Mouse (Mus musculus) left cerebral cortex, postnatal 14 days (tissue): Measurements from ENCODE around the gene Vegfb. TPM values are rescaled to one million over a fixed set of nuclear protein-coding genes. Genes with fewer than 3 reads are reported as not detected.

ENCODE experiments used
- DNase-seq, 2 experiments: peaks; one replicate each; pipeline ENCODE4 v3.0.0; 2021 to 2022; ENCODE audit warnings: low spot score in 2 of 2, mixed read lengths in 1 of 2
- intact Hi-C: fragments of 180-260 bp; cut with DNase I; formaldehyde crosslinking; loops from one replicate; pipeline ENCODE4 v1.15.1; 2025
- long read RNA-seq, 2 experiments: library from polyadenylated mRNA; stranded (forward); transcript quantifications; one replicate each; pipeline ENCODE4 v2.0.0; 2021
- total RNA-seq, 2 experiments: library from RNA; stranded (reverse); gene quantifications; 2 replicates each; pipeline ENCODE4 v1.2.3; 2021

Vegfb gene
- 10 to 100 TPM; 64.3 to 75.4 TPM for total RNA-seq
- long read RNA-seq, experiment 1, transcript Vegfb-202 (7 exons, 1,158 nt) = major isoform, 35 of 76 reads
- long read RNA-seq, experiment 1, transcript Vegfb-201 (7 exons, 1,281 nt) = minor isoform, 20 of 76 reads
- long read RNA-seq, experiment 1, partial matches to known transcripts = 5 of 76 reads
- long read RNA-seq, experiment 1, other reads (novel, unspliced or antisense) = 16 of 76 reads
- long read RNA-seq, experiment 2, transcript Vegfb-202 (7 exons, 1,158 nt) = major isoform, 24 of 58 reads
- long read RNA-seq, experiment 2, transcript Vegfb-201 (7 exons, 1,281 nt) = minor isoform, 20 of 58 reads
- long read RNA-seq, experiment 2, partial matches to known transcripts = 6 of 58 reads
- long read RNA-seq, experiment 2, other reads (novel, unspliced or antisense) = 8 of 58 reads

DNA sequence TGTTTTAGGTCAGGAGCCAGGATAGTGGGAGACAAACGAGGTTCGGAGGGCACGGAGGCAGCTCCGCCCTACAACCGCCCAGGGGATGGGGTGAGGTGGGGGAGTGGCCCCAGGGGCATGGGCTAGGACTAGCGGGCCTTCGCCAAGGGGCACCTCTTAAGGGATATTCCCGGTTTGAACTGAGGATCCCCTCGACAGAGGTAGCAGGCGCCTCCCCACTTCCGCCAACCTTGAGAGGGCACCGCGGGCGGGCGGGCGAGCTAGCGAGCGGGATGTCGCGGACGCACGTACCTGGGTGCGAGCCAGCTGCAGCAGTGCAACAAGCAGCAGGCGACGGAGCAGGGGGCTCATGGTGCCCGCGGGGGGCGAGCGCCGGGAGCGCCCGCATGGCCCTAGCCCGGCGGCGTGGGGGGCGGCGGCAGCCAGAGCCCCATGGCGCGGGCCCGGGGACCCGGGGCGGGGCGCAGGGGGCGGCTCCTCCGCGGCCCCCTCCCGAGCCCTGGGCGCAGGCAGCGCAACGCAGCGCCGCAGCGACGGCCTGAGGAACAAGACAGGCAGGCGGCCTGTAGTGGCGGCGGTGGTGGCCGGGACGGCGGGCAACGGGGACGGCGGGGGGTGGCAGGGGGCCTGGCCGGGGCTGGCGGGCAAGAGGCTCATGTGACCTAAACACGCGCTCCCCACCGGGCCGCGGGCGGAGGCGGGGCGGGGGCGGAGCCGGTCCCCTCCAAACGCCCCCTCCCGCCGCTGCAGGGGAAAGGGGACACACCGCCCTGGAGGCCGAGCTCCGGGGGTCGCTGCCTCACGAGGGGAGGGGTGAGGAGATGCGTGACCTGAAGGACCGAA lies at the start of gene Vegfb:
Gene Vegfb, minus strand, starts transcription at position 591 of the 843 bp plus-strand sequence.
- DNase-seq = peak in 1 of 2 experiments; percentile 51
- intact Hi-C loops = no loop called here

DNA sequence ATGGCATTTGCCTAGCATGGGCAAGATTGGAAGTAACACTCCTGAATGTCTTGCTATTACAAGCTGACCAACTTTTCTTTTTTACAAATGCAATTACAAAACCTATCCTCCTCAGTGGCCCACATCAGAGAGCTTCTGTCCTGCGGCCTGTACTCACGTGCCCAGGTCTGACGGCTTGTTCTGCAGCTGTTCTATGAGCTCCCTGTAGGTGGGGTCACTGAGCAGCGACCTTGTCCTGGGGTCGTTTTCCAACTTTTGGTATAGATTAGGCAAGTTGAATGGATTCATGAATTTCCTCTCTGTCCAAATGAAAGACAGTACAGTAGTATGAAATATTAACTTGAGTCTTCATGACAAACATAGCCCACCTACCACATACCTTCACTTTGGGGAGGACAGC lies 46.6 kb upstream of the Vegfb start:
- intact Hi-C loops = no loop called here
- no peak for DNase-seq

DNA sequence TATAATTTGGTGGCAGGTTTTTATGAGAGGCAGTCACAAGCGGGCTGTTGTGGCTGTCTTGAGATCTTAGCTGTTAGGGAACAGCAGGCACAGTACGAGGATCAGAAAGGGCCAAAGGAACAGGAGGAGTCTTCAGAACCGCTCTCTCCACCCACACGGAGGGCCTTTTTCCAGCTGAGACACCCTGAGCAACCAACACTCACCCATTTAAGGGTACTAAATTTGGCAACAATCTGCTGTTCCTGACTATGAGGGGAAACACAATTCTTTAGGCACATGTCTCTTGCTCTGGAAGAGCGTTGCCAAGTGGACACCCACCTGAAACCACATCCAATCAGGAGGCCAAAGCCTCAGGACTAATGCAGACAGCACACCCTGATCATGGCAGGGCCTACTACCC lies 42.1 kb upstream of the Vegfb start:
- intact Hi-C loops = no loop called here
- peak; percentile 59 to 84 for DNase-seq

DNA sequence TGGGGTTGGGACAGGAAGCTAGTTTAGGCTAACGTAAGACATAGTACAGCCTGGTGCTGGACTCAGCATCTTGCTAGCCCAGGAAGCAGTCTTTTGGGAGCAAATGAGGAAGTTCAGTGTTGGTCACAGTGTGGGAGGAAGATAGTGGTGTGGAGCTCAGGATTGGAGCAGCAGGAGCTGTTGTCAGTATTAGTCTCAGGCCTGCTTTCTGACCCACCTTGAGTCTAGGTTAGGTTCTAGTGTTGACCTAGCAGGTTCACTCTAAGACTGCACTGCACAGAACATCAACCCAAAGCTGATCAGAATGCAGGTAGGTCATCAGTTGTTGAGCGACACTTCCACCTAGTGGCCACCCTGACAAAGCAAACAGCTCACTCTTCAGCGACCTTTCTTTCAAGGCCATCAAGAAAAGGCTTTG lies 32.8 kb upstream of the Vegfb start:
- intact Hi-C loops = no loop called here
- DNase-seq = peak in 1 of 2 experiments; percentile 34

DNA sequence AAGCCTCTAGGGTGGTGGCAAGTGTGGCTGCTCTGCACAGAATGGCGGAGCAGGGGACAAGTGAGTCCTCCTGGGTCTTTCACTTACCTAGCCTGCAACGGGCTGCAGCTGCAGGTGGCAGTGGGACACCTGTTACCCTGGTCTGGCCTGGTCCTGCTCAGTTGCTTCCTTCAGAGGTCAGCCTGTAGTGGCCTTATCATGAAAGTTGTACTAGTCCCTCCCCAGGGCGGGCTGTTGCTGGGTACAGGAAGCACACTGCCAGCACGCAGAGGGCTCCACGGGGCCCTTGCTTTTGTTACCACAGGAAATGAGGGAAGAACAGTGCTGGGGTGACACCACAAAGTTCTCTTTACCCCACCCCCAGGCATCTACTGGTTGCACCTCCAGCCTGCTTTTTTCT lies 31.7 kb upstream of the Vegfb start, which contains the start of gene Fermt3:
Gene Fermt3, minus strand, starts transcription at position 279 of the 400 bp plus-strand sequence.
- intact Hi-C loops = loop anchor here (5.0 kb wide), 1 partner anchor 87 kb away; the partner anchor contains the start of gene Kcnk4
- peak; percentile 42 to 52 for DNase-seq

DNA sequence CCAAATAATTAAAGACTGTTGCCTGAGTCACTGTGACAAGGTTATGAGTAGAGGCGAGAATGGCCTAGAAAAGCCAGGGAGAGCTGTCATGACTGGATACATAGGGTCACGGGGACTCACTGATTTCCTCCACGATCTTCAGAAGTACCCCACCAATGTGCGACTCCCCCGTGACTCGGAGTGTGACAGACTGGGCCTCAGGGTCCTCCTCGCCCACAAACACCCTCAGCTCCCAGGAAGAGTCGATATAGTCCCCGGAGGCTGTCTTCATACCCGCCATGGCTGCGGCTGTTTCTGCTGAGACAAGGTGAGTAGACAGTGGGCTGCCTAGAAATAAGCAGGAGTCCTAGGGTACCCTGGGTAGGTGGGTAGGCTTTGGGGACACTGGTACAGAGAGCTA lies 31.1 kb upstream of the Vegfb start:
- intact Hi-C loops = loop anchor here (5.0 kb wide), 1 partner anchor 86 kb away; the partner anchor contains the start of gene Kcnk4
- DNase-seq = no peak

DNA sequence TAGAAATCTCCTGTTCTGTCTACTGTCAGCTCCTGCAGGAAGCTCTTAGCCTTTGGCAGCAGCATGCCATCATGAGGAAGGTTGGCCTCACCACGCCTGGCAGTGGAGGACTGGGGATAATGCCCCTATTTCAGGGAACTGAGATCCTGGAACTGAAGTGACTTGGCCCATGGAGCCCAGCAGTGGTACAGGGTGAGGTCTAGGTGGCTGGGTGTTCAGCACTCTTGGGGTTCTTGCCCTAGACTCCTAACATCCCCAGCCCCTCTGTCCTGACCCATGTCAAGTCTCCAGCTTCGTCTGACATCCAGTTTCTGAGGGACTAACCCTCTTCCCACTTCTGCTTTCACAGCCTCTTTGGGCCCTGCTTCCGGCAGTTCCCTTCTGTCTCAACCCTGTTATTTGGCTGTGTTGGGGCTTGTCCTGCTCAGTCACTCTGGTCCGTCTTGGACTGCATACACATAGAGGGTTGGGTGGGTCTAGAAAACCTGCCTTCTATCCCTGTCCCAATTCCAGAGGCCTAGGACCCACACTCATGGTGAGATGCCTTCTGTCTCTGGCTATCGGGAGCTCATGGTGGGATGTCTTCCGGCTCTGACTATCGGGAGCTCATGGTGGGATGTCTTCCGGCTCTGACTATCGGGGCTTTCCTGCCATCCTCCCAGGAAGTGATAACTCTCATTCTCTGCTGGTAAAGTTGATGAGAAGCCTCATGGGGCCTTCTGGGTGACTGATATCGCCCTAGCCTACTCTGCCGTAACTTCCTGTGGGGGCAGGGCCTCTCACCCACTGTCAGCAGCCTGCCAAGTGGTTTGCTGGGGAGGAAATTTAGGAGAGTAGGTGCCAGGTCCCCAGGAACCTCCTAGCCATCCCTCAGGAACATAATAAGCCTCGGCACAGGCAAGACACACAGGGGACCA lies 30.3 kb upstream of the Vegfb start:
- intact Hi-C loops = loop anchor here (5.0 kb wide), 1 partner anchor 85 kb away; the partner anchor contains the start of gene Kcnk4
- DNase-seq = no peak

DNA sequence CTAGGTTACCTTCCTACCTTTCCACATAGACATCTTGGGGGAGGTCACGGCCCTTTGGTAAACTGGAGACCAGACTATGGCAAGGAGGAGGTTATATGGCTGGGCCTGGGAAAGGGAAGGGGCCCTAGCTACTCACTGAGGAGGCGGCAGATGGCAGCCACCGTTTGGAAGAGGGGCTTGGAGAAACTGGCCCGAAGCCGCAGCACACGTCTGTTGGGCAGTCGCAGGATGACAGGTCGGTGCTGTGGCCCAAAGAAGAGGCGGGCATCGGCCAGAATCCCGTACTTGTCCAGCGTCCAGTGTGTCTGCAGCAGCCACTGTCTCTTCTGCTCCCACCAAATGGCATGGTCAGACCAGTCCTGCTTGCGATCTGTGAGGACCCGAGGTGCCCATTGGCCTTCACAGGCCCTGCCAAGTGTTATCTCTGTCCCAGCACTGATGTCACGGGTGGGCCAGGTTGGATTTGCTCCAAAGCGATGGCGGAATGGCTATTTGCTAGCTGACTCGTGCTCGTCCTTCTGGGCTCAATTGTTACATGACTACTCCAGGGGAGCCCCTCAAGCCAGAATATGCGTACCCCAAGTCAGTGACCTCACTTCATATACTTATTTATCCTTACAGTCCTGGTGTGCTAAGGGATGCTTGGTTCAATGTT lies 27.2 kb upstream of the Vegfb start:
- intact Hi-C loops = loop anchor here (5.0 kb wide), 1 partner anchor 82 kb away; the partner anchor contains the start of gene Kcnk4
- DNase-seq = no peak

DNA sequence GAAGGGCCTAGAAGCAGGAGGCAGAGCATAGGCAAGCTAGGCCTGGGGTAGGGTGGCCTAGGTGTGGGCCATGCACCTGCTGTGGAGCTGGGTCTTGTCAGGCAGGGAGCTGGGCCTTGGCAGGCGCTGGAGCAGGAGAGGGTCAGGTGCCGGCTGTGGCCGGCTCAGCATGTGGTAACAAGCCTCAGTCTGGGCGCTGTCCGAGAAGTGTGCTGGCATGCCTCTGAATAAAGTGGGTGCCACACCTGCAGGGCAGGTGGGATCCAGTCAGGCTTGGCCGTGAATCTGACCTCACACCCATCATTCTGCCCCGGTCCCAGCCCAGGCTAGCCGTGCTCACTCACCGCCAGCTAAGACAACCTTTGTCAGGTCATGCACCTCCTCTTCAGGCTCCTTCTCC lies 26.5 kb upstream of the Vegfb start:
- intact Hi-C loops = no loop called here

DNA sequence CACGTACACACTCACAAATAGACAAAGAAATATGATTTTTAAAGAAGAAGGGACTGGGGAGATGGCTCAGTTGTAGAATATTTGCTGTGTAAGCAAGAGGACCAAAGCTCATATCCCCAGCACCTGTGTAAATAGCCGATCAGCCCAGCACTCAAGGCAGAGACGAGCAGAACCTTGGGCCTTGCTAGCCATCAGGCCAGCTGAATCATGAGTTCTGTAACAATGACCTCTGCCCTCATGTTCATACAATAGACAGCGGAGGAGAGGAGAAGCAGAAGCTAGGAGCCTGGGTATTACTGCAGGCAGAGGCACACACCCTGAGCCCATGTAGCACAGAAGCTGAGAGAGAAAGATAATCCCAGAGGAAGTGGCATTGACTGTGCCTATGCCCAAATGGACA lies 25.0 kb upstream of the Vegfb start:
- intact Hi-C loops = no loop called here
- DNase-seq = no peak

More for the DNA sequence above, 26.5 kb upstream of the Vegfb start:
- no peak for DNase-seq

DNA sequence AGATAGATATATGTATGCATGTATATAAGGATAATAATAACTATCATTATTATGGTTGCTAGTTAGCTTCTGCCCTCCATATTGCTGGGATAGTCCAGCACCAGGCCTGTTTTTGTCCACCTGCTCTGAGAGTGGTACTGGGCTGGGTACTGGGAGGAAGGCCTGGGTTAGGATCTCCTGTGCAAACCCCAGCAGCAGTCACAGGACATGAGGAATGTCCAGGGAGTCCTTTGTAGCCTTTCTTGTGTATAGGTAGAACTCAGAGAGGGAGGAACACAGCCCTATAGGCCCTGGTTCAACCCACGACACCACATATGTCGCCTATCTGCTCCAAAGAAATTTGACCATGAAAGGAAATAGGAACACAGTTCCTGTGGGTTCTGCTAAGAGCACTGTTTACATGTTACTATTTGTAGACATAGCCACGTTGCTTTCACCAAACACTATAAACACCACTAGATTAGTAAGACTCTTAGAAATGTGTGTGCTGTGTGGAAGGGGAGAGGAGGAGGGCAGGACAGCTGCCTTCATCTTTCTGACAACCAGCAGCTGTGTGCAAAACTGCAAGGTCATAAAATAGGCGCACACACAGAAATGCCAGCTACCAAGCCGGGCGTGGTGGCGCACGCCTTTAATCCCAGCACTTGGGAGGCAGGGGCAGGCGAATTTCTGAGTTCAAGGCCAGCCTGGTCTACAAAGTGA lies 19.6 kb upstream of the Vegfb start:
- intact Hi-C loops = no loop called here

DNA sequence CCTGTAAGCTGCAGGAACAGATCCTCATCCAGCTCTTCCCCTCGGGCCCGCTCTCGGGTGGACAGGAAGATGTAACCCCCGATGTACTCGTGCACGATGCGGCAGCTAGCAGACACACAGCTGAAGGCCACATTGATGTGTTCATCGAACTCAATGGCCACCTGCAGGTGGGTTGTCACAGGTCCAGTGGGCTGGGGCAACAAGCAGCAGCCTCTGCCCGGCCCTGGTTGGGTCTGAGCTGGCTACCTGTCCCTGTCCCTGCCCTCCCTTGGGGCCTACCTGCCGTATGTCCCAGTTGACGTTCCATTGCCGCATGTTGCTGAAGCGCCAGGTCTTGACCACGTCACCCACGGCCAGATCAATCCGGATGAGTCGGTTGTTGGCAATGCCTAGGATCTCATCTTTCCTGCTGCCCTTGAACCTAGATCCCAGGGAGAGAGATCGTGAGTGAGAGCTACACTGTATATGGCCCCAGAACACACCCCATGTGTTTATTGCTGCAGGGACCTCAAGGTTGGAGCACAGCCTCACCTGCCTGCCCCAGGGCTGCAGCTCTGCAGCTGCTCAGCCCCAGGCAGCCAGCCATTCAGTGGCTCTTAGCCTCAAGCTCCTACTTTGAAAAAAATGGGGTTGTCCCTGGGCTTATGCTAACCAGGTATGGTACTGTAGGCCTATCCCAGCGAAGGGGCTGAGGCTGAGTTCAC lies 12.1 kb upstream of the Vegfb start:
- no peak for DNase-seq
- intact Hi-C loops = no loop called here

More for the DNA sequence above, 19.6 kb upstream of the Vegfb start:
- no peak for DNase-seq

DNA sequence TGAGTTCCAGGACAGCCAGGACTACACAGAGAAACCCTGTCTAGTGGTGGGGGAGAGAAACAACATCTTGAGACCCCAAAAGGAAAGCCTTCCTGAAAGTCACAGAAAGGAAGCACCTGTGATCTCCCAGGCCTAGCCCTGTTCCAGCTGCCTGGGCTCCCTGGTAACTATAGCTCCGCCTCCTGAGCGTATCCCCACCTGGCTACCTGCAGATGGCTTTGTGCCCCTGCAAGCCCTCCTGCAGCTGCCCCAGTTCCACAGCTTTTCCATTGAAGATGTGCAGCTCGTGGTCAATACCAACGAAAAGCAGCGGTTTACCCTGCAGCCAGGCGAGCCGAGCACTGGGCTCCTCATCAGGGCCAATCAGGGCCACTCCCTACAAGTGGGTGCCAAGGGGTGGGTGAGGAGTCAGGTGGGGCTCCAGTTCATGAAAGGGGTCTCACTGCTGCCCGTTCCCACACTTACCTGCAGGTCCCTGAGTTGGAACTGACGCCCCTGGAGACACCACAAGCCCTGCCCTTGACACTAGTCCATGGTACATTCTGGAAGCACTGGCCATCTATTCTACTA lies 10.4 kb upstream of the Vegfb start:
- DNase-seq = no peak
- intact Hi-C loops = no loop called here

DNA sequence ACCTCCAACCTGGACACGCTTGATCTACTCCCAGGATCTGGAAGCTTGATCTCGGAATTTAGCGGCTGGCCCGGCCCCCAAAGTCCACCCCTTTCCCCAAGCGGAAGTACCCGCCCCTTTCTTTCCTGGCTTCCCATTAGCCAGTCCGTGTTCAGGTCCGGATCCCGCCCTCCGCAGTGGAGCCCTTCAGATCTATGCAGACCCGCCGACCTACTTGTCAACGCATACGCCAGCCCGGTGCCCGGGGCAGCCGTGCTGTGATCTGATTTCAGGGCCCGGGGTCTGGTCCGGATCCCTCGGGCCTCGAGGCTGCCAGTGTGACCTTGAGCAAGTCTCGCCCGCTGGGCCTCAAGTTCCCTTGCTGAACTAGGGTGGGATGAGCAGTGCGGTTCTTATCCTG lies 8.6 kb upstream of the Vegfb start, which contains the start of the genes Nudt22 and Trpt1:
Gene Nudt22, minus strand, starts transcription at position 112 of the 400 bp plus-strand sequence.
Gene Trpt1, plus strand, starts transcription at position 126 of the 400 bp plus-strand sequence.
- intact Hi-C loops = no loop called here
- peak; percentile 64 to 78 for DNase-seq

DNA sequence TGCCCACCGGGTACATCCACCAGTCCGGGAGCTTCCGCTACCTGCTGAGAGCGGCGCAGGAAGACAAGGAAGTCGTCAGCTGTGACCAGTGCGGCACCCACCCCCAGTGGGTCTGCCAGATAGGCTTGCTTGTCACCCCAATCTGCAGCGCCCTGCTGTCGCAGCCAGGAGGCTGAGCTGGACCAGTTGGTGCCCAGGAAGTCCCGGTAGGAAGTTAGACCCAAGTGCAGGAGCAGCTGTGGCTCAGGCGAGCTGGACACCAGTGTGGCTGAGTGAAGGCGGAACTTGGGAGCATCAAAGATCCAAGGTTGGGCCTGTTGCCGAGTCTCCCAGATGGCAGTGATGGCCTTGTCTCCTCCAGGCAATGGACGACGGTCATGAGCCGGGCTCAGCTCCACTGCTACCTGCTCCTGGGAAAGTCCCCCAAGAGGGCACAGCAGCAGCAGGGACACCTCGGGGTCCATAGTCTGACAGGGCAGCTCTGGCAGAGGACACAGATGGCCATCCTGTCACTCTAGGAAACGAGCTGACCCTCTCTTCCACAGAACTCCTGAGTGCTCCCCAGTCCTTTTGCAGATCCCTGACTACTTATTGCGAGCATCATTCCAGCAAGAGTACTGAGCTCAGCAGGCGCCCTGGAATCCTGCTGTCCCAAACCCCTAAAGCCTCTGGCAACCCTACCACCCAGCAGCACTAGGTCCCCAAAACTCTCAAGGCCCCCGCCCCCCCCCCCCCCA lies 8.0 kb upstream of the Vegfb start:
- DNase-seq = no peak
- intact Hi-C loops = no loop called here

DNA sequence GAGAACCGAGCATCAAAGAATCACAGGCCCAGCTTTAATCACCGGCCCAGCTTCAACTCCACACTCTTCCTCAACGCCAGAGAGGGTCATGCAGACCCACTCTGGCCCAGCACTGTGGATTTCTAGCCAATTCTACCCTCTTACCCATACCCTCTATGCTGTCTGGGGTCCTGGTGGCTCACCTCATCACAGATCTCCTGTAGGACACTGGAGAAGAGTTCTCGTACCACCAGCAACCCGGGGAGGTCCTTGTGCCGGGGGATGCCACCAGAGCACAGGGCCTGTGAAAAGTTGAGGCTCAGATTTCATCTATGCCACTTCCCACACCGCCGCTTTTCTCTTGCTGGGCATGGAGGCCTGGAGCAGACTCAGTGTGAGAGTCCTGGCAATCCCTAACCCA lies 7.0 kb upstream of the Vegfb start:
- intact Hi-C loops = no loop called here
- no peak for DNase-seq
